Mouse (Mus musculus) lung, adult 2 months (tissue): ENCODE data around the gene Arfgap2. TPM values are rescaled to one million over a fixed set of nuclear protein-coding genes. Genes with fewer than 3 reads are reported as not detected.
A peak's percentile ranks its signal among the peaks of the same experiment; 100 is the strongest.

Experiments
- DNase-seq: peaks from one replicate; pipeline ENCODE4 v3.0.0; 2022
- H3K4me1 ChIP-seq: fragments of 200-500 bp; 2 replicates; pipeline ENCODE4 v1.6.1; 2011; ENCODE audit warnings: low read length; ENCODE audit not compliant: control insufficient read depth, insufficient read depth
- H3K4me3 ChIP-seq: fragments of 200-500 bp; replicated peaks from 2 replicates; pipeline ENCODE3; 2011; ENCODE audit warnings: low read depth, mild to moderate bottlenecking, control low read depth, low read length; ENCODE audit errors: extremely low read depth
- CTCF ChIP-seq: fragments of 200-500 bp; IDR thresholded peaks from 2 replicates; pipeline ENCODE4 v1.5.1; 2011; ENCODE audit warnings: mild to moderate bottlenecking, low read length, control low read depth; ENCODE audit not compliant: insufficient read depth
- POLR2A ChIP-seq: fragments of 200-500 bp; IDR thresholded peaks from 2 replicates; pipeline ENCODE4 v1.6.1; 2011; ENCODE audit warnings: low read depth, mild to moderate bottlenecking, control low read depth, low read length, borderline replicate concordance; ENCODE audit errors: extremely low read depth
- WGBS: fragments of 180-500 bp; shearing (Covaris S2); methylation state at CpG from one replicate; pipeline ENCODE4 v1.1.7; 2018; 5-methylcytosine and 5-hydroxymethylcytosine counted together
- polyA plus RNA-seq: library from polyadenylated mRNA; depleted of rRNA; stranded (reverse); fragments of >200 nt; gene quantifications from 2 replicates; pipeline ENCODE4 v1.2.3, GENCODE M21; 2012

Arfgap2 gene
- polyA plus RNA-seq, 1 experiment: 44.4 TPM

- 70% methylated on average over 5 of the region's 5 CpGs for WGBS
- Histone ChIP-seq H3K4me3 (no peak overlapping the region), H3K4me1 (no peaks in the 10 kb centered on the region)
- no peak for TF ChIP-seq POLR2A
- TF ChIP-seq CTCF: no peak
- DNase-seq: no peak
Measured at GRCm38 (mm10) chr2:91244557-91245228, 20.1 kb upstream of the Arfgap2 start.

DNA sequence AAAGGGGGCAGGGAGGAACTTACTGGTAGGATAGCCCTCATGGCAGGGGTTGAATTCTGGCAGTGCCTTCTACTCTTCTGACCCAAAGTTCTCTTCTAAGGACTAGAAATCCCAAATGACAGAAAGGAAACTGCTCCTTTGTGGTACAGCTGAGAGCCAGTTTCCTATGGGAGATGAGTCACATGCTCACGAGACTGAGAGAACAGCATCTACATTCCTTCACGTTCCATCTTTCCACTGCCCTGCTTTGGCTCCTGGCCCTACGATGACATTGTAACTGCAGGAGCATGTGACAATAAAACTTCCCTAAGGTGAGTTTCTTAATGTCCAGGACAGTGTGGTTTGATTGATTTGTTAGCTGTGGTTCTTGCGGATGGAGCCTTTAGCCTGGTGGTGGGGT lies 16.4 kb upstream of the Arfgap2 start:
- H3K4me3 ChIP-seq: no peak overlapping the region
- H3K4me1 ChIP-seq: no peaks in the 10 kb centered on the region
- TF ChIP-seq CTCF (no peak), POLR2A (no peak)
- DNase-seq: no peak
- WGBS: 76% methylated on average over 4 of the region's 4 CpGs

DNA sequence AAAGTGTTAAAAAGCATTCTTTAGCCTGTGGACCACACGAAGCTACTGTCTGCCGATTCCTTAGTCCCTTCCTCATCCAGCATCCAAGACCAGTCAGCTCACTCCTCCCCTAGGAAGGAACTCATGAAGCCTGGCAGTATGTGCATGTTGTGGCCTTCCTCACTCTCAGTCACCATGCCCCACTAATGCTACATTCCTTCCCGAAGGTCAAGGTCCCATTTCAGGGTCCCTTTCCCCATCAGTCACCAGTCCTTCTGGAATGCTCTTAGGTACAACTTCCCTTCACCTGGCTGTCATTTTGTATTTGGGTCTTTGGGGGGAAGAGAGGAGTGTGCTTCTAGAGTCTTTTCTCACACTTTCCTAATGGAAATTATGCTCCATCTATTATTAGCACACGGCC lies 12.8 kb upstream of the Arfgap2 start:
- no peak for TF ChIP-seq POLR2A
- TF ChIP-seq CTCF: no peak
- no peak overlapping the region for H3K4me3 ChIP-seq
- no peak for DNase-seq
- H3K4me1 ChIP-seq: no peaks in the 10 kb centered on the region
- 57% methylated on average over 4 of the region's 4 CpGs for WGBS

- no peak for DNase-seq
- no peak overlapping the region for H3K4me3 ChIP-seq
- WGBS: 49% methylated on average over 4 of the region's 4 CpGs
- TF ChIP-seq CTCF: no peak
- no peak for TF ChIP-seq POLR2A
- H3K4me1 ChIP-seq: no peaks in the 10 kb centered on the region
Measured at GRCm38 (mm10) chr2:91252512-91252911, 12.3 kb upstream of the Arfgap2 start.

DNA sequence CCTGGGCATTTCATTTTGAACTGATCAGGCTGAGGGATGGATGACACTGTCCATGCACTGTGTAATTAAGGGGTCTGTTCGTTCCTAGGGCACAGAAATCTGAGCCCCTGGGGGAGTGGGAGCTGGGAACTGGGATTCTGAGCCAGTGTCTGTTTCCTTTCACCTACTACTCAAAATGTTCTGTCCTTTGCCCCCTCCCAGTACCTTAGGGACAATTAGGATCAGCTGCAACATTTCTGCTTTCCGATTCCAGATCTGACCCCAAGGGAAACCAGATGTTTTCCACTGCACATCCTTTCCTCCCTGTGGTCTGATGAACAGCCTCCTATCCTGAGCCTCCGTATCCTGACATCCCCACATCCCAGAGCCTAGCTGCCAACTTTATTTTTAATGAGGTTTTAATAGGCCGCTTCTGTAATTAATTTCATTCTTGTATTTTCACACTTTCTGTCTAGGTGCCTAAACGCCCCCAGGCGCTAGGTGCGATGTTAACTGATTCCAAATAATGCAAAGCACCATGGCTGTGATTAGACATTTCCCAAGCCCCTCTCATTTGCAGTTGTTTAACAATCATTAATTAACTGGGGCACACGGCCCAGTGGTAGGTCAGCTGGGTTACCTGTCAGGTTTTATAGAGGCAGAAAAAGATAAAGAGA lies 9.9 kb upstream of the Arfgap2 start:
- H3K4me1 ChIP-seq: no peaks in the 10 kb centered on the region
- TF ChIP-seq CTCF: no peak
- no peak for TF ChIP-seq POLR2A
- DNase-seq: no peak
- 58% methylated on average over 8 of the region's 8 CpGs for WGBS
- H3K4me3 ChIP-seq: no peak overlapping the region

- WGBS: 5% methylated on average over 27 of the region's 27 CpGs
- TF ChIP-seq CTCF (no peak), POLR2A (no peak)
- peak; percentile 46 for DNase-seq
- Histone ChIP-seq H3K4me1 (no peaks in the 10 kb centered on the region), H3K4me3 (peak within 1 kb of the TSS; percentile 82)
Measured at GRCm38 (mm10) chr2:91255661-91256150, 9.1 kb upstream of the Arfgap2 start, which contains the start of gene Pacsin3. TSS of gene Pacsin3 (plus strand) at chr2:91255954.

DNA sequence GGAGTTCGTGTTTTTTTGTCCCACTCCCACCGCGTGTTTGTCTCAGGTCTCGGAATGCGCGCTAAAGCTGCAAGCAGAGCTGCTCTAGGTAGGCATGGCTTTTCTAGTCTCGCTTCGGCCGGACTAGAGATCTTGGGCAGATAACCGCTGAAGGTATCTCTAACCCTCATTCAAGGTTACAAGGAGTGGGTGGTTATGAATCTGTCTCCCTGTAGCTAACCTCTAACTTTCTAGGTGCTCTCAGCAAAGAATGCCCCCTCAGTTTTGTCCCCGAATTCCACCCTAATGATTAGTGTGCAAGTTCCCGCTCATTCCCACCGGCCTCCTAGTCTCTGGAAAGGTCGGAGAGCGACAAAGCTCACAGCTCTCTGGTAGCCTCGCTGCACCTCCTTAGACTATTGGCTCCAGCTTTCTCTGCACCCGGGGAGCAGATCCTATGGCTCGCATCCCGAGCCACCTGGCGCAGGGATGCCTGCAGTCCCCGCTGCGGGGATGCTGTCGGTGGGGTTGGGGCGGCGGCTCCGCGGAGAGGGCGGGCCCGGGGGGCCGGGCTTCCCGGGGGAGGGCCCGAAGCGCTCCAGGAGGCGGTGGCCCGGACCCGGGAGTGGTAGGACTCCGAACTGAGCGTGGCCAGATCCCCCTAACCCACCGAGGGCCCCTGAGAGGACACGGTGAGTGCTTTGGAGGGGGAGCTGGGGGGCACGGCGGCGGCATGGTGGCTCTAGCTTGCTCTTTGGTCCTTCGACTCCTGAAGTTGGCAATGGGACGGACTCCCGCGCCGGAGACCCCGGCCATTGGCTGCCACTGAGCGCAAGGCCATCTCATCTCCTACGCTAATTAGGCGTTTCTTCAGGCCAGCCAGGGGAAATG lies 8.3 kb upstream of the Arfgap2 start:
- no peaks in the 10 kb centered on the region for H3K4me1 ChIP-seq

GRCm38 (mm10) chr2:91257126-91257980 lies 7.4 kb upstream of the Arfgap2 start:
- WGBS: 6% methylated on average over 22 of the region's 22 CpGs
- DNase-seq: peak; percentile 57

More for the DNA sequence above, 8.3 kb upstream of the Arfgap2 start:
- under 1% methylated on average over 52 of the region's 52 CpGs for WGBS
- TF ChIP-seq CTCF (no peak), POLR2A (peak; percentile 3; the same call in 1 of the 2 replicates)
- DNase-seq: peak; percentile 76
- peak overlapping the region; percentile 82 for H3K4me3 ChIP-seq

More at GRCm38 (mm10) chr2:91257126-91257980, 7.4 kb upstream of the Arfgap2 start:
- Histone ChIP-seq H3K4me3 (peak overlapping the region; percentile 82), H3K4me1 (no peaks in the 10 kb centered on the region)
- TF ChIP-seq CTCF: no peak
- TF ChIP-seq POLR2A: no peak
